Mouse (Mus musculus): ENCODE results near the gene Lnpep.

GRCm38 (mm10) chr17:17600001-17600400, 24.8 kb downstream of the Lnpep start:
- no peak for TF ChIP-seq POLR2A (IDR thresholded peaks at IDR 0.05; ENCODE audit: borderline replicate concordance, control insufficient read depth, low read depth, low read length)
- TF ChIP-seq CTCF (IDR thresholded peaks at IDR 0.05; ENCODE audit: control insufficient read depth, insufficient read depth, low read length), result no peak

Measured in bone marrow, adult 2 months (tissue).